ENCODE assay signal across 24 mouse cellular contexts in genomic region chr2:79683258-79683657, GRCm38 (mm10). TPM values are rescaled to one million over a fixed set of nuclear protein-coding genes. Genes with fewer than 3 reads are reported as not detected.
"Had no signal": no experiment of that assay in that cellular context is flagged by ENCODE, and none has a peak within 500 bp of the region (broad histone marks: within the 10 kb centered on the region; RNA-seq: fewer than 3 reads in every experiment).

No protein-coding gene starts in this region.

- H3K4me1 ChIP-seq: midbrain, embryonic 10.5 days; midbrain, embryonic 12.5 days; neural tube, embryonic 13.5 days; neural tube, embryonic 15.5 days had no signal

- ATAC-seq: midbrain, embryonic 16.5 days had no signal

- H3K27ac ChIP-seq: midbrain, embryonic 10.5 days; midbrain, embryonic 12.5 days; neural tube, embryonic 13.5 days; neural tube, embryonic 15.5 days had no signal

- H3K4me2 ChIP-seq: lung, embryonic 14.5 days; midbrain, embryonic 12.5 days; neural tube, embryonic 13.5 days; neural tube, embryonic 15.5 days had no signal

- DNase-seq: lung, adult 18-20 months; lung, embryonic 14.5 days; lung, postnatal 10 days; lung, postnatal 4 days; midbrain, embryonic 14.5 days; retina, postnatal 1 day; right cerebral cortex, adult 18-20 months; right cerebral cortex, postnatal 25 days; right cerebral cortex, postnatal 4 days; spleen, adult 18-20 months; thymus, adult 2 months; thymus, postnatal 25 days; thymus, postnatal 4 days had no signal

- H3K9me3 ChIP-seq: midbrain, embryonic 10.5 days; midbrain, embryonic 12.5 days; neural tube, embryonic 13.5 days; neural tube, embryonic 15.5 days had no signal

- H3K27me3 ChIP-seq: midbrain, embryonic 12.5 days; neural tube, embryonic 13.5 days; neural tube, embryonic 15.5 days had no signal

- H3K36me3 ChIP-seq: midbrain, embryonic 10.5 days; midbrain, embryonic 12.5 days; neural tube, embryonic 13.5 days; neural tube, embryonic 15.5 days had no signal

- H3K4me3 ChIP-seq: midbrain, embryonic 10.5 days; midbrain, embryonic 12.5 days; myocyte; neural tube, embryonic 13.5 days; neural tube, embryonic 15.5 days had no signal

- H3K9ac ChIP-seq: lung, embryonic 14.5 days; midbrain, embryonic 12.5 days; neural tube, embryonic 13.5 days; neural tube, embryonic 15.5 days had no signal

RNA-seq across cellular contexts. Expression of gene Ppp1r1c, which starts 24.3 kb away (rescaled TPM):
- polyA plus RNA-seq: liver, embryonic 16.5 days; lung, embryonic 14.5 days; myocyte; small intestine, adult 2 months; stomach, embryonic 14.5 days; stomach, embryonic 16.5 days; thymus, adult 2 months; urinary bladder, adult 2 months had no signal
